Mouse (Mus musculus): Measurements from ENCODE around the gene Zfp418. TPM values are rescaled to one million over a fixed set of nuclear protein-coding genes. Genes with fewer than 3 reads are reported as not detected.
"Not testable (repeated sequence)": the region's sequence is repeated elsewhere in the genome, so short reads cannot be mapped to it uniquely, and the experiment has no call there.

Zfp418 gene
- 1.1 and 1.8 TPM in 2 replicates for polyA plus RNA-seq (2016; fragmentation: Nextera tagmentation; extraction: Ambion mirVana)

DNA sequence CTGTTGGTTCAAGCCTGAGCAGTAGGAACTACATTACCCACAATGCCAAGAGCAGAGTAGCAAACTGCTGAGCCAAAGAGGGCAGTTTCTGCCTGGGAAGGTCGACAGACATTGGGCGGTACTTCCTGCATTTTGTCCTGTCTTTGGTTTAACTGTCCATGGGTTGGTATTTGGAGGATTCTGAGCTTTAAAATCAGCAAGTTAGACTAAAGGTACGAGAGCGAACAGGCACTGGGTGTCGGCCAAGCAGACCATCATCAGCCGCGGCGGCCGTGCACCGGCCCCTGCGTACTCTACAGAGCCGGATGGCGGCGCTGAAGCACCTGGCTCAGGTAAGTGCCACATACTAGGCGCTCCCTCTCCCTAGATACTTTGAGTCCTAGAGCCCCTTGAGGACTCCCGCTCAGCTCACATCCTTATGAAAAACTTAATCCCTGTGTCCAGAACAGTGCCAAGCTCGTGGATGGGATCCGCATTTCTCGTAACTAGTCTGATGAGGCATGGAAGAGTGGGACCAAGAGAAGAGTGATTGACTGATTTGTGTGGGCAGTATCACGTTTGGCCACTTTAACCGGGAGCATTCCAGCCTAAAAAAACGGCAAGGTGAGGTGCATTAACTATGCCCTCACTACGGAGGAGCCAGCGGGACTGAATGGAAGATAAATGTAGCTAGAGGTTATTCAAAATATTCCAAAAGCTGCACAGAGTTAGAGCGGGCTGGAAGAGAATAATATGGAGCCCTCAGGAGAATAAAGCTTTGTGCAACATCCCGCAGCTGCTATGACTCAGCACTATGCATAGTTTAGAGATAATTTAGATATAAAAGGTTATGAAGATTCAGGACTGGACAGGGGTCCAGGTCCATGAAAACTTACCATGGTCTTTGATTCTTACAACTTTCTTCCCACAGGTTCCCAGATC lies at the start of gene Zfp418:
TSS of gene Zfp418 (plus strand) at position 104 of the 921 bp plus-strand sequence.
- Histone ChIP-seq H3K27me3 (ENCODE audit: insufficient read depth, poor library complexity, severe bottlenecking) (no peaks in the 10 kb centered on the region), H3K27ac (peak within 1 kb of the TSS; percentile 72), H3K4me3 (peak within 1 kb of the TSS; percentile 70), H3K9me3 (no peaks in the 10 kb centered on the region), H3K36me3 (peaks cover 12% of the 10 kb centered on the region), H3K4me1 (peaks cover 3% of the 10 kb centered on the region; the same call in 1 of the 2 replicates)
- WGBS: 3% methylated on average over 26 of the region's 26 CpGs
- peak; percentile 76 for DNase-seq (ENCODE audit: low spot score)

GRCm38 (mm10) chr7:7121602-7121980 lies 49.5 kb upstream of the Zfp418 start:
- H3K27me3 ChIP-seq (ENCODE audit: insufficient read depth, poor library complexity, severe bottlenecking): no peaks in the 10 kb centered on the region
- H3K9me3 ChIP-seq: no peaks in the 10 kb centered on the region
- 0 out of 2 replicates have a peak, but pooled peaks cover 3% of the 10 kb centered on the region for H3K4me1 ChIP-seq
- peaks cover 21% of the 10 kb centered on the region for H3K36me3 ChIP-seq
- 47% methylated on average over 6 of the region's 6 CpGs for WGBS
- H3K4me3 ChIP-seq: peak overlapping the region; percentile 70
- no peak for DNase-seq (ENCODE audit: low spot score)
- peak overlapping the region; percentile 80 for H3K27ac ChIP-seq

DNA sequence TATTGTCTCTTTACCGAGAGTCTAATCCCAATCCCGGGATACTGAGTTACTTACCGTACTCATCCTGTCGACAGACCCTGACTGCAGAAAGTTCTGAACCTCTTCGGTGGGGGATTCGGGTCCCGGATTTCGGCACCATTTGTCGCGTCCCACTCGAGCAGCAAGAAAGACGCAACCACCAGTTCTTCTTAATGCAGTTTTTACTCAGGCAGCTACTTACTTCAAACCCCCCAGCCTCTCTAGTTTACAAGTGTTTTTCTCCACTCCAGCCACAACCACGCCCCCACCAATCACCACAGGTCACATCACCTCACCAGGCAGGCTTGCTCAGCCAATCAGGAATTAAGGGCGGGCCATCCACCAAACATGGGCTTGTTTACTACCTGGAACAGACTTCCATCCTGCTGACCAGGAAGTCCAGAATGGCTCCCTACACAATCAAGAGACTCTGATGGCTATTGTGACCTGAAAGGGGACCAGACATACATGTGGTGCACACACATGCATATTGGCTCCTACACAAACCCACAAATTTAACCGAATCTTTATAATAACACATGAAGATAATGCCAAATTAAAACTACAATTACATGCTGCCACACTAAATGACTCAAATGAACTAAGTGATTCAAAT lies 40.5 kb upstream of the Zfp418 start:
- not testable (repeated sequence) for H3K4me1 ChIP-seq; H3K27ac ChIP-seq; H3K9me3 ChIP-seq; H3K36me3 ChIP-seq; H3K27me3 ChIP-seq (ENCODE audit: insufficient read depth, poor library complexity, severe bottlenecking); H3K4me3 ChIP-seq; DNase-seq (ENCODE audit: low spot score)
- 88% methylated on average over 15 of the region's 15 CpGs for WGBS

GRCm38 (mm10) chr7:7132751-7133150 lies 38.4 kb upstream of the Zfp418 start:
- H3K36me3 ChIP-seq: no peaks in the 10 kb centered on the region
- H3K4me1 ChIP-seq: no peaks in the 10 kb centered on the region
- no peak overlapping the region for H3K27ac ChIP-seq
- no peaks in the 10 kb centered on the region for H3K9me3 ChIP-seq
- DNase-seq (ENCODE audit: low spot score): no peak
- no peaks in the 10 kb centered on the region for H3K27me3 ChIP-seq (ENCODE audit: insufficient read depth, poor library complexity, severe bottlenecking)
- 71% methylated on average over 8 of the region's 8 CpGs for WGBS
- no peak overlapping the region for H3K4me3 ChIP-seq

DNA sequence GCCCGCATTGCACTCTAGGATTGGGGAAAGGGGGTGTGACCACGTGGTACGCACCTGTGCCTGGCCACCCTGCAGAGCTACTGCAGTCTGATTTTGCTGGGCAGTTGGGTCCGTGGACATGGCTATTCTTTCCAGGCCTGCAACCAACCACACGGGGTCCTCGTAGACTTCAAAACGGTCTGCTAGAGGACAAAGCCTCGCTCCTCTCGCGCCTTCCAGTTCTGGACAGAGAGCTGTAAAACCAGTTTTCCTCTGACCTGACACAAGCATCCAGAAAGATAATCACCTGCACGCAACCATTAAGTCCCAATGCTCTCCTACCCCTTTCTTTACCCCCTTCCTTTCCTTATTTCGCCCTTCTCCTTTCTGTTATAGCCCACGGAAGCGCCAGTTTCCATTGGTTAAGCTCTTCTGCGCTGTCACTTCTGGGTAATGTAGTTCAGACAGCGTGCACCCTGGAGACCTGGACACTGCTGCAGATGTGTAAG lies 34.7 kb upstream of the Zfp418 start, which contains the start of gene Zfp773:
TSS of gene Zfp773 (minus strand) at position 377 of the 488 bp plus-strand sequence.
- Histone ChIP-seq H3K4me1 (no peaks in the 10 kb centered on the region), H3K36me3 (no peaks in the 10 kb centered on the region), H3K9me3 (no peaks in the 10 kb centered on the region), H3K4me3 (peak within 1 kb of the TSS; percentile 62), H3K27me3 (ENCODE audit: insufficient read depth, poor library complexity, severe bottlenecking) (no peaks in the 10 kb centered on the region), H3K27ac (peak within 1 kb of the TSS; percentile 82)
- DNase-seq (ENCODE audit: low spot score): peak; percentile 83
- WGBS: 11% methylated on average over 16 of the region's 16 CpGs

- Histone ChIP-seq H3K4me1 (no peaks in the 10 kb centered on the region), H3K4me3 (no peak overlapping the region), H3K27ac (no peak overlapping the region), H3K9me3 (peaks cover 7% of the 10 kb centered on the region; the same call in 1 of the 2 replicates), H3K36me3 (no peaks in the 10 kb centered on the region), H3K27me3 (ENCODE audit: insufficient read depth, poor library complexity, severe bottlenecking) (no peaks in the 10 kb centered on the region)
- WGBS: 68% methylated on average over 1 of the region's 1 CpGs
- no peak for DNase-seq (ENCODE audit: low spot score)
Observed at GRCm38 (mm10) chr7:7144215-7144614, 26.9 kb upstream of the Zfp418 start.

- no peak for DNase-seq (ENCODE audit: low spot score)
- no peak overlapping the region for H3K4me3 ChIP-seq
- no peaks in the 10 kb centered on the region for H3K36me3 ChIP-seq
- WGBS: 84% methylated on average over 15 of the region's 15 CpGs
- no peaks in the 10 kb centered on the region for H3K4me1 ChIP-seq
- peaks cover 7% of the 10 kb centered on the region; the same call in 1 of the 2 replicates for H3K9me3 ChIP-seq
- no peak overlapping the region for H3K27ac ChIP-seq
- H3K27me3 ChIP-seq (ENCODE audit: insufficient read depth, poor library complexity, severe bottlenecking): no peaks in the 10 kb centered on the region
Observed at GRCm38 (mm10) chr7:7145991-7146608, 25.0 kb upstream of the Zfp418 start.

GRCm38 (mm10) chr7:7185897-7186296 lies 14.8 kb downstream of the Zfp418 start:
- Histone ChIP-seq H3K4me3 (no peak overlapping the region), H3K4me1 (no peaks in the 10 kb centered on the region), H3K27me3 (ENCODE audit: insufficient read depth, poor library complexity, severe bottlenecking) (no peaks in the 10 kb centered on the region), H3K9me3 (no peaks in the 10 kb centered on the region), H3K36me3 (peaks cover 22% of the 10 kb centered on the region), H3K27ac (no peak overlapping the region)
- 83% methylated on average over 1 of the region's 1 CpGs for WGBS
- DNase-seq (ENCODE audit: low spot score): no peak

DNA sequence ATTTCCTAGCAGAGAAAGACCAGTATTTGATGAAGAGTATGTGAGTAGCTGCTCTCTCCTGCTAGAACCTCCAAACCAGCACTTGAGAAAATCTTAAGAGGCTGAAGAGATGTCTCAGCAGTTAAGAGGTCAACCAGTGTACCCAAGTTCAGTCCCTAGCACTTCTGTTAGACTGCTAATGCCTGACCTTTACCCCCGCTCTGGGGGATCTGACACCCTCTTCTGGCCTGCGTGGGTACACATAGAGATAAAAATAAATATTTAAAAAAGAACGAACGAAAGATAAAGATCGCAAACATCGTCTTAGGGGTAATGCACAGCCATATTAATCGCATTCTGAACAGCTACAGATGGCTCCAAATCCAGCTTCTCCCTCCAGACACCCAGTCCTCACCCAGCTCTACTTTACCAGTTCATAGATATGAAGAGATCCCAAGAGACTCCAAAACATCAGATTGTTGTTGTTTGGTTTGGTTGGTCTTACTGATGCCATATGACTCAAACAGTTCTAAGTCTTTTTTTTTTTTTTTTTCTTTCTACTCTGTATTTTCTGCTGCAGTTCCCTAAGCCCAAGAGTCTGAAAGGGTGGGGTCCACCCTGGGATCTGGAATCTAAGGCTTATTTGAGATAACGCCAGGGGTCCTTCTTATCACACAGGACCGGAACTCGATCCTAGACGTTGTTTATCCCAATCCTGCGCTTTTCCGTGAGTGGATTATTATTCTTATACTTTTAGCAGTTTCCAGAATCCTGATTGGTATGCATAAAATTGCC lies 16.5 kb downstream of the Zfp418 start:
- Histone ChIP-seq H3K27me3 (ENCODE audit: insufficient read depth, poor library complexity, severe bottlenecking) (no peaks in the 10 kb centered on the region), H3K27ac (no peak overlapping the region), H3K9me3 (no peaks in the 10 kb centered on the region), H3K4me3 (peak overlapping the region; percentile 66), H3K4me1 (no peaks in the 10 kb centered on the region), H3K36me3 (peaks cover 6% of the 10 kb centered on the region)
- 35% methylated on average over 13 of the region's 13 CpGs for WGBS
- DNase-seq (ENCODE audit: low spot score): no peak

DNA sequence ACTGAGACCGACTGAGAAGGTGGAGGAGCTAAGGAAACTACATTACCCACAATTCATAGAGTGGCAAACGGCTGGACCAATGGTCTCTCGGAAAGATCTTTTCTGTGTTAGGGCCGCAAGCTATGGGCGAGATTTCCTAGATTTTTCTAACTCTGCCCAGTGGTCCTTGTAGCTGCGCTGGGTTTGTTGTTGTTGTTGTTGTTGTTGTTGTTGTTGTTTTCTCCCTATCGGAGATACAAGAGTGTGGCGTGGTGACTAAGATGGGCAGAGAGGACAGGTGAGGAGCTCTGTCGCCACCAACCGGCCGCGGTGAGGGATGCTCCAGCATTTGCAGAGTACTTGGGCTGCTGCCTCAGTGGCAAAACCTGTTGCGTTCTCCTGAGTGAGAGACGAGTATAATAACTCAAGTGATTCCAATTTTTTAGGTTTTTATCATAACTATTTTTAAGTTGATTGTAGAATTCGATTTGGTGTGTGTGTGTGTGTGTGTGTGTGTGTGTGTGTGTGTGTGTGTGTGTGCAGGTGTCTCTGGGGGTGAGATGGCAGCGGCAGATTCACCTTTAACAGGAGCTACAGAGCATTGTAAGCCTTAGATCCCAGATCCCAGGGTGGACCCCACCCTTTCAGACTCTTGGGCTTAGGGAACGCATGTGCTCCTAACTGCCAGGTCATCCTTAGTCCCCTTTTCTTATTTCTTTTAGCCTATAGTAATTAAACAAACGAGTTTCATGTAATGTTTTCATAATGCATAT lies 17.2 kb downstream of the Zfp418 start:
- Histone ChIP-seq H3K36me3 (no peaks in the 10 kb centered on the region), H3K9me3 (no peaks in the 10 kb centered on the region), H3K4me1 (no peaks in the 10 kb centered on the region), H3K27ac (no peak overlapping the region), H3K4me3 (peak overlapping the region; percentile 66), H3K27me3 (ENCODE audit: insufficient read depth, poor library complexity, severe bottlenecking) (no peaks in the 10 kb centered on the region)
- 11% methylated on average over 18 of the region's 18 CpGs for whole genome bisulfite sequencing
- DNase-seq (ENCODE audit: low spot score): peak; percentile 89

GRCm38 (mm10) chr7:7209313-7210151 lies 38.4 kb downstream of the Zfp418 start, which contains the start of gene Zfp772:
Gene Zfp772 (minus strand): TSS chr7:7209998.
- not testable (repeated sequence) for DNase-seq (ENCODE audit: low spot score); H3K36me3 ChIP-seq; H3K9me3 ChIP-seq; H3K27ac ChIP-seq; H3K4me1 ChIP-seq; H3K27me3 ChIP-seq (ENCODE audit: insufficient read depth, poor library complexity, severe bottlenecking)
- WGBS: 1% methylated on average over 24 of the region's 24 CpGs
- H3K4me3 ChIP-seq: peak within 1 kb of the TSS; percentile 57

Data from heart, embryonic 10.5 days (tissue).